Mouse (Mus musculus): ENCODE data around the gene Incenp. TPM values are rescaled to one million over a fixed set of nuclear protein-coding genes. Genes with fewer than 3 reads are reported as not detected.

Incenp gene
- total RNA-seq (2017) = 23.7 to 34.3 TPM (median 24.1 TPM) in 3 replicates

DNA sequence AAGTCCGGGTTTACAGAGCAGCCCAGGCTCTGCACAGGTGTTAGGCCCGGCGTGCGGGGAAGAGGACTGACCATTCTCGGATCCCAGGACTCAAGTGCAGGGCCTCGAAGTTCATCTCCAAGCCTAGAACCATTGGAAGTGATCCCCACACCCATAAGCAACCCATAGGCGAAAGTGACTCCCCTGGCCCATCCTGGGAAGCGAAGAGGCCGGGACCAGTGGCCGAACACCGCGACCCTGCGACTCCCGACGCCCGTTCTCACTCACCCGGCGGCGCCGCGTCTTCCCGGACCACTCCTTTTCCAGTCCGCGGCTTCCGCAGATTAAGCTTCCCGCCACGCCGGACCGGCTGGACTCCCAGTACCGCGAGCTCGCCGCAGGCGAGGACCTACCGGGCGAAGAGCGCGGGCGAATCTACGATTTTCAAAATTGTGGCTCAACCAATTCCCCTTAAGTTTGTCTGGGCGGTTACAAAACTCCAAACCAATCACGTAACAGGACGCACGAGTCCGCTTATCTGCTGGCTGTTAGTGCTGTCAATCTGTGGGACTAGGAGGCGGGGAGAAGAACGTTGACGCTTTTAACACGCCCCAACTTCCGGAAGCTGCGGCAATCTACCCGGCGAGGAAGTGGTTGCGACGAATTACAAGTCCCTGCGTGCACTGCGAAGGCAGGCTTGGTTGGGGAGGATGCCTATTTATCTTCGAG is at the start of gene Incenp:
TSS of gene Incenp (minus strand) at position 480 of the 708 bp plus-strand sequence.
- peak; percentile 98 for ATAC-seq (replicated peaks; ENCODE audit: insufficient number of reproducible peaks, low FRiP score, low TSS enrichment, poor library complexity, severe bottlenecking)

GRCm38 (mm10) chr19:9946986-9947385 is 47.6 kb upstream of the Incenp start:
- no peak for ATAC-seq (replicated peaks; ENCODE audit: insufficient number of reproducible peaks, low FRiP score, low TSS enrichment, poor library complexity, severe bottlenecking)

DNA sequence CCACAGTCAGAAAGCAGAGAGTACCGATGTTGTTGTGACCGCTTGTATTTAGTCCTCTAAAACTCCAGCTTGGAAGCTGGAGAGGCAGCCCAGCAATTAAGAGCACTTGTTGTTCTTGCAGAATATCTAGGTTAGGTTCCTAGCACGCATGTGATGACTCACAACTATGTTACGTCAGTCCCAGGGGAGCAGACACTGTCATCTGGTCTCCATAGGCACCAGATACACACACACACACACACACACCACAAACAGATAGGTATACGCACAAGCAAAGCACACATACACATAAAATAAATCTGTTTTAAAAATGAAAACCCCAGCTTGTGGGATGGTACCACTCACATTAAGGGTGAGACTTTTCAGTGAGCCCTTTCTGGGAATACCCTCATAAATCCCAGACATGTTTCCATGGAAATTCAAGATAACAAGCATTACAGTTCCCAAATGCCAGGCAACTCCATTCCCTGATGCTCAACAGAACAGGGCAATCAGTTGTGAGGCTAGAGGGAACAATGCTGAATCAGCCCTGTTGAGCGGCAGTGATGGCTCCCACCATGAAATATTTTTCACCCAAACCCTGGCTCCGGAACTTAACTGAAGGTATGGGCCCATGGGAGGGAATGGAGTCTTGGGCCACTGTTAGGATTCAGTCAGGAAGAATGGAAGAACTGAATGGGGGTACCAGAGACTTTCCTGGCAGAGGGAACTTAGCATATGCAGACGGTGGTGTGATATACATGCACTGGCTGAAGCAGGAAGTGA is 46.6 kb upstream of the Incenp start:
- no peak for ATAC-seq (replicated peaks; ENCODE audit: insufficient number of reproducible peaks, low FRiP score, low TSS enrichment, poor library complexity, severe bottlenecking)

DNA sequence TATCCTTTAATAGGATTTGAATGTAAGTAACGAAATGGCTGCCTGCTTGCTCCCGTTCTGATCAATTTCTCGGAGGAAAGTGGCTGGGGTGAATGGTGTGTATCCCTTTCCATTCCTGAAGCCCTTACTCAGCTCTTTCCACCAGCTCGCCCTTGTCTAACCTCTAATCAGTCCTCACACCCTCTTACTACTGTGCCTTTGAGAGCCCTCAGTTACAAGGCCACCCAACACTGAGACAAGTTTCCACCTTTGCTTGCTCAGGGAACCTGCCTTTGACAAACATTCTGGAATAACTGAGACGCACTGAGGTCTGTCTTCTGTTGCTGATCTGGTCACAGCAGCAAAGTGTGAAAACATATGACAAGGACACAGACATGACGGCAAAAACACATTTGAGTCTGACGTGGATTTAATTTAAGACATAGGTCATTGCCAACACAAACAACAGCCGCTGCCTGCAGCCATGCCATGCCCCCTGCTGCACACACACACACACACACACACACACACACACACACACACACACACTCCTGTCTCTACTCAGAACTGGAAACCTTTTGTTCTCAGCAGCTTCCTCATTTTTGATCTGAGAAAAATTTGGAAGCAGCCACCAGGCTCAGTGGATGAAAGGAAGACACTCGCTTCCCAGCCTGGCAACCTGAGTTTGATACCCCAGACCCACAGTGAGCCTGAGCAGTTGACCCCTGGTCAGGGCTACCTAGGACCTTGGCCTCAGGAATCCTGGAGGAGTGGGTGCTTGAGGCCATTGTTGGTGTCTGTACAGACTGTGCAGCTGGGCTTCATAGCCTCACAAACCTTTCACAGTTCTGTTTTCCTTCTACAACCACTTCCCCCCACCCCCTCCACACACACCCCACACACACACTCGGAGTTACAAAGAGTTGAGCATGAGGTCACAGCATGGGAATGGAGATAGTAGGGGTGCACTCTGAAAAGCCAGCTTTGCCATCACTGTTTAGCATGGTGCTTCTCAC is 43.5 kb upstream of the Incenp start:
- no peak for ATAC-seq (replicated peaks; ENCODE audit: insufficient number of reproducible peaks, low FRiP score, low TSS enrichment, poor library complexity, severe bottlenecking)

DNA sequence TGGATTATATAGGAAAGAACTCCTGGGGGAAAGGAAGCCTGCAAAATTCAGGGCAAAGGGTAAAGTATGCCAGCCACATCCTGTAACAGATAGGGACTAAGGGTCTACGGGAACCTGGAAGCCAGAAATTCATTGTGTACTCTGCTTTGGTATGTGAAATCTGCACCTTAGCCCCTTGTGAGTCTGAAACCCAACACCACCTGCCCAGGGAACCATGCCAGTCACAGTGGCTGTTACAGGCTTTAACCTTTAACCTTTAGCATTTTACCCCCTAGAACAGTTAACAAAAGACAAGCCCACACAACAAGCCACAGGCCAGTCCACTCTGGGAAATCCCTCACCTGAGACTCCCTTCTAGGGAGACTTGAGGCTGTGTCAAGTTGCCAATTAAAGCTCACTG is 42.5 kb upstream of the Incenp start:
- no peak for ATAC-seq (replicated peaks; ENCODE audit: insufficient number of reproducible peaks, low FRiP score, low TSS enrichment, poor library complexity, severe bottlenecking)

GRCm38 (mm10) chr19:9940903-9941302 is 41.6 kb upstream of the Incenp start:
- ATAC-seq (replicated peaks; ENCODE audit: insufficient number of reproducible peaks, low FRiP score, low TSS enrichment, poor library complexity, severe bottlenecking) = no peak

- ATAC-seq (replicated peaks; ENCODE audit: insufficient number of reproducible peaks, low FRiP score, low TSS enrichment, poor library complexity, severe bottlenecking) = no peak
These were observed 40.5 kb upstream of the Incenp start for GRCm38 (mm10) chr19:9939841-9940240.

GRCm38 (mm10) chr19:9938824-9939303 is 39.5 kb upstream of the Incenp start:
- peak; percentile 77 for ATAC-seq (replicated peaks; ENCODE audit: insufficient number of reproducible peaks, low FRiP score, low TSS enrichment, poor library complexity, severe bottlenecking)

DNA sequence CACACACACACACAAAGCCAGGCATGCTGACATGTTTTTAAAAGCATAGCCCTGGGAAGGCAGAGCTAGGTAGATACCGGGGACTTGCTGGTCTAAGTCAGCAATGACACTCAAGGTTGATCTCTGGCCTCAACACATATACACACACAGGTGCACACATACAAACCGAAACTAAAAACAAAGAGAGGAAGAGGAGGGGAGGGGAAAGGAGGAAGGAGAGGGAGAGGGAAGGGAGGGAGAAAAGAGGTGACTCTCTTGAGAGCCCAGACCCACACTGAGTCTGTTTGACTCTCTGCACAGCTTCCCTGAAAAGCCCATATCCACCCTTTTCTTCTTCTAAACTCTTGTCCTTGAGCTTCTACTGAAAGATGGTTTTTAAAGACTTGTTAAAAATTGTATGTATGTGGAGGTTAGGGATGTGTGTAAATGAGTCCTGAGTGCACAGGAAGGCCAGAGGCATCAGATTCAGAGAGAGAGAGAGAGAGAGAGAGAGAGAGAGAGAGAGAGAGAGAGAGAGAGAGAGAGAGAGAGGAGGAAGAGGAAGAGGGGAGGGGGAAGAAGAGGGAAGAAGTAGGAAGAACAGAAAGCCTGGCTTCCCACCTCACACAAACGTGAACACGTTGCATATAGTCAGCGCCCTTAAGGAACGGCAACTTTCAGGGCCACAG is 38.9 kb upstream of the Incenp start:
- no peak for ATAC-seq (replicated peaks; ENCODE audit: insufficient number of reproducible peaks, low FRiP score, low TSS enrichment, poor library complexity, severe bottlenecking)

DNA sequence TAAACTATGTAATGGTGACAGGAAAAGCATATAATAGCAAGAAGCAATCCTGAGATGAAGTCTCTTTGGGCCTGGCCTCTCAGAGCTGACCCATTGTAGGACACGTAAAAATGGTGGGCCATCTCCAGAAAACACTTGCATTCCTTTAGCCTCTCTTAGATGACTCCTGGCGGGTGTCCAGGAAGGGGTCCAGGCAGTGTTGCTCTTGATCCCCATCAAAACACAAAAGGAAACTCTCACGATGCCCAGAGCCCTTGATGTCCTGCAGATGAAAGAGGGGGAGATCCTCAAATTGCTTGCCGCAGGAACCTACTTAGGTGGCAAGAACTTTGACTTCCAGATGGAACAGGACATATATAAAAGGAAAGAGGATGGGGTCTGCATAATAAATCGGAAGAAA is 38.1 kb upstream of the Incenp start:
- ATAC-seq (replicated peaks; ENCODE audit: insufficient number of reproducible peaks, low FRiP score, low TSS enrichment, poor library complexity, severe bottlenecking) = no peak

GRCm38 (mm10) chr19:9936579-9936978 is 37.2 kb upstream of the Incenp start:
- peak; percentile 56 for ATAC-seq (replicated peaks; ENCODE audit: insufficient number of reproducible peaks, low FRiP score, low TSS enrichment, poor library complexity, severe bottlenecking)

- no peak for ATAC-seq (replicated peaks; ENCODE audit: insufficient number of reproducible peaks, low FRiP score, low TSS enrichment, poor library complexity, severe bottlenecking)
These were observed 34.6 kb upstream of the Incenp start for GRCm38 (mm10) chr19:9933908-9934307.

DNA sequence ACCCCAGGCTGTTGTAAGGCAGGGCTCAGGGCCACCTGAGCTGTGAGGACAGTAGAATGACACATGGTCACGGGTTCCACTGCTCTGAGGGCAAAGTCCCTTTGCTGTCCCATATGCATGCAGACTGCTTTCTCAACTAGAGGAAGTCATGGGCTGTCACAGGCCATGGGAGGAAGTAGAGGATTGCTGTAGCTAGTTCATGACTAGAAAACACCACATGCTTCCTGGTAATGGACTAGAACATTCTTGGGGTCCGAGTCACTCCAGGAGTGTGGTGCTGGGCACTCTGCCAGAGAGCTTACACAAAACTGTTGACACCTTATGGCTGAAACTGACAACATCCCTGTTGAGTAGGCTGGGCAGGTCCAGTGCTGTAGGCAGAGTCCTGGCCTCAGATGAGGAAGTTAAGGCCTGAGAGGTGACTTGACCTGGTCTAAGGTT is 31.8 kb upstream of the Incenp start:
- peak; percentile 94 for ATAC-seq (replicated peaks; ENCODE audit: insufficient number of reproducible peaks, low FRiP score, low TSS enrichment, poor library complexity, severe bottlenecking)

GRCm38 (mm10) chr19:9928089-9928488 is 28.7 kb upstream of the Incenp start:
- ATAC-seq (replicated peaks; ENCODE audit: insufficient number of reproducible peaks, low FRiP score, low TSS enrichment, poor library complexity, severe bottlenecking) = no peak

DNA sequence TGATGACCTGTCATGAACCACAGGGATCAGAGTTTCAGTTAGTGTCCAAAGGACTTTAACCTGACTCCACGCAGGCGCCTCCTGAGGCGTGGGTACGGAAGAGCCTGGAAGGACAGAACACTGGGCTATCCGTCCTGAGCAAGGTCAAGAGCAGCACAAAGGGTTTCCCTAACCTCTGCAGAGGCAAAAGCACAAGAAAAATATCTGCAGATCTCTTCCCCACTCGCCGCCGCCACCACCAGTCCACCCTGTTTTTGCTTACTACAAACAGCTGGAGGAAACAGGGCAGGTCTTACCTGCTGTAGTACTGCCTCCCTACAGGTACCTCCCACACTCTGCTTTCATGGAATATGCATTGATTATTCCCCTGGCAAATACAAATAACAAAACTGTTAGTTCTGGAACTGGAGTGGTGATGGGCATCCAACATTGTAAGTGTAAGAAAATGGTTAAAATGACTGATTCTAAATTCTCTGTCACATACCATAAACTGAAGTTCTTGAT is 25.5 kb upstream of the Incenp start:
- no peak for ATAC-seq (replicated peaks; ENCODE audit: insufficient number of reproducible peaks, low FRiP score, low TSS enrichment, poor library complexity, severe bottlenecking)

DNA sequence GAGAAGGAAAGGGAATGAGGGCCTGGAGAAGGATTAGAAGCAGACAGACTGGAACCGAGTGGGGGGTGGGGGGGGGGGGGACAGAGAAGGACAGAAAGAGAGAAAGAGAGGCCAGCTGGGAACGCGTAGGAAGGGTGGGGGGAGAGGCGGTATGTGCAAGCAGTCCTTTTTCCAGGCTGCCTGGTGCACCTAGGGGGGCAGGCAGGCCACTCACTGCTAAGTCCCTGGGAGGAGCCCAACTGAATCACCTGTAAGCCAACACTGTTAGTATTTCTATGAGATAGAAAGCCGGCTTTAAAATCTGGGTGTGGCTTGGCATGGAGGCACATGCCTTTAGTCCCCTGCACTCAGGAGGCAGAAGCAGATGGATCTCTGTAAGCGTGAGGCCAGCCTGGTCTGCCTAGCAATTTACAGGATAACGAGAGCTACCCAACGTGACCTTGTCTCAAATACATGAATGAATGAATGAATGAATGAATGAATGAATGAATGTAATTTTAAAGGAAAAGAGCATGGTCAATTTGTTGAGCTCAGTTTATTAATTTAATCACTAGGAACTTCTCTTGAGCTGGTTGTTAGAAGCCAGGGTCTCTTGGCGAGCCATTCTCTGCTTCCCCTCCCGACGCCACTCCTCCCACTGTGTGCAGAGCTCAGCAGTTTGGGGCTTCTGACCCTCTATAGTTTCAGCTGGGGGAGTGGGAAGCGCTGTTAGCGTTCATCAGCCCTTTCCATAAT is 24.9 kb upstream of the Incenp start:
- no peak for ATAC-seq (replicated peaks; ENCODE audit: insufficient number of reproducible peaks, low FRiP score, low TSS enrichment, poor library complexity, severe bottlenecking)

DNA sequence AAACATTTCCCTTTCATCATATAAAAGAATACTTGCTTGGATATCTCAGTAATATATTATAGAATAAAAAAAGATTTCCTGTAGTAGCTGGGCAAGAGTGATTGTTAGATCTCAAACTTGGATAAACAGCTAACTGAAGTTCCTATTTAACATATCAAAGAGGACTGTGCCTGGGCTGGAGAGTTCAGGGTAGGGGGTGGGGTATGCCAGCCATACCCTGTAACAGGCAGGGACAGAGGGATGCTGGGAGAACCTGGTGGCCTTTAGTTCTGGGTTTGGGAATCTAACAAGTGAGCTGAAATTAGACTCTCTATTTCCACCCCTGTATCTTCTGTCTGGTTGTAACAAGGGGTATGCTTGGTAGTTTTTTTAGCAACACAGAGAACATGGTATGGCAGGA is 23.7 kb upstream of the Incenp start:
- no peak for ATAC-seq (replicated peaks; ENCODE audit: insufficient number of reproducible peaks, low FRiP score, low TSS enrichment, poor library complexity, severe bottlenecking)

GRCm38 (mm10) chr19:9922228-9922627 is 22.9 kb upstream of the Incenp start:
- ATAC-seq (replicated peaks; ENCODE audit: insufficient number of reproducible peaks, low FRiP score, low TSS enrichment, poor library complexity, severe bottlenecking) = no peak

Data from monocyte, adult 5-6 weeks (primary cell).